Mouse (Mus musculus) bone marrow macrophage, adult 2 months (primary cell): ENCODE measurements around the gene Ccdc88c.

Experiments
- CTCF ChIP-seq: IDR thresholded peaks from 2 replicates; pipeline ENCODE4 v1.5.1; 2012; ENCODE audit warnings: low read depth, mild to moderate bottlenecking, low read length, moderate library complexity
- POLR2A ChIP-seq: IDR thresholded peaks from 2 replicates; pipeline ENCODE4 v1.6.1; 2012; ENCODE audit warnings: mild to moderate bottlenecking, low read depth, low read length, borderline replicate concordance

- no peak for TF ChIP-seq CTCF
- TF ChIP-seq POLR2A = no peak
Observed at GRCm38 (mm10) chr12:101004982-101005381, 23.9 kb downstream of the Ccdc88c start.
